Mouse (Mus musculus) lung, embryonic 14.5 days (tissue): ENCODE results near the gene Etnppl. TPM values are rescaled to one million over a fixed set of nuclear protein-coding genes. Genes with fewer than 3 reads are reported as not detected.

Source experiments
- ATAC-seq: fragments of 200-750 bp; cut with Nextera tagmentation; 2 replicates; pipeline ENCODE4 v1.8.0; 2017; ENCODE audit warnings: mild to moderate bottlenecking, moderate TSS enrichment, moderate library complexity; ENCODE audit not compliant: insufficient read depth
- DNase-seq: peaks from one replicate; pipeline ENCODE4 v3.0.0-alpha.2; 2015
- H3K27ac ChIP-seq: fragments of 300-500 bp; sonication (generic); 2 replicates; pipeline ENCODE4 v1.5.1; 2014; ENCODE audit warnings: low read depth, mild to moderate bottlenecking, moderate library complexity
- H3K27me3 ChIP-seq: fragments of 300-500 bp; sonication (generic); 2 replicates; pipeline ENCODE4 v1.6.1; 2014; ENCODE audit warnings: low read length, control low read depth; ENCODE audit not compliant: insufficient read depth
- H3K36me3 ChIP-seq: fragments of 300-500 bp; sonication (generic); 2 replicates; pipeline ENCODE4 v1.6.1; 2014; ENCODE audit warnings: control low read depth; ENCODE audit not compliant: insufficient read depth
- H3K4me1 ChIP-seq: fragments of 300-500 bp; sonication (generic); 2 replicates; pipeline ENCODE4 v1.6.1; 2014; ENCODE audit warnings: antibody characterized with exemption, control low read depth; ENCODE audit not compliant: insufficient read depth
- H3K4me2 ChIP-seq: fragments of 300-500 bp; sonication (generic); 2 replicates; pipeline ENCODE4 v1.6.1; 2014; ENCODE audit warnings: mild to moderate bottlenecking
- H3K4me3 ChIP-seq: fragments of 300-500 bp; sonication (generic); 2 replicates; pipeline ENCODE4 v1.5.1; 2014; ENCODE audit warnings: low read depth, low read length
- H3K9ac ChIP-seq: fragments of 300-500 bp; sonication (generic); 2 replicates; pipeline ENCODE4 v1.6.1; 2014
- H3K9me3 ChIP-seq: fragments of 300-500 bp; sonication (generic); 2 replicates; pipeline ENCODE4 v1.6.1; 2016; ENCODE audit warnings: low read depth, low read length, control low read depth
- CTCF ChIP-seq: IDR thresholded peaks from 2 replicates; pipeline ENCODE4 v1.5.1; 2016; ENCODE audit warnings: antibody characterized with exemption, low read depth
- WGBS: fragments of 180-500 bp; shearing (Covaris S2); extraction: QIAGEN DNeasy Blood & Tissue Kit; methylation state at CpG from one replicate; pipeline ENCODE4 v1.1.7; 2014; 5-methylcytosine and 5-hydroxymethylcytosine counted together
- polyA plus RNA-seq: library from polyadenylated mRNA; unstranded; fragments of >200 nt; fragmentation: Nextera tagmentation; extraction: Ambion mirVana; gene quantifications from 2 replicates; pipeline ENCODE4 v1.2.1, GENCODE M21; 2014

Gene Etnppl
- polyA plus RNA-seq, 1 experiment from 2014 or later, result not detected

GRCm38 (mm10) chr3:130620517-130621146, 3.4 kb downstream of the Etnppl start:
- H3K27me3 ChIP-seq, result no peaks in the 10 kb centered on the region; the same call in 1 of the 2 replicates
- H3K36me3 ChIP-seq, result no peaks in the 10 kb centered on the region
- H3K4me1 ChIP-seq, result no peaks in the 10 kb centered on the region
- H3K27ac ChIP-seq, result no peak overlapping the region
- no peak overlapping the region for H3K4me2 ChIP-seq
- no peaks in the 10 kb centered on the region for H3K9me3 ChIP-seq
- DNase-seq (no peak), ATAC-seq (no peak)
- H3K4me3 ChIP-seq, result no peak overlapping the region
- TF ChIP-seq CTCF, result no peak
- no peak overlapping the region for H3K9ac ChIP-seq
- 68% methylated on average over 12 of the region's 12 CpGs for WGBS

- H3K9me3 ChIP-seq, result peaks cover 3% of the 10 kb centered on the region; the same call in 1 of the 2 replicates
- no peak overlapping the region for H3K9ac ChIP-seq
- H3K4me1 ChIP-seq, result no peaks in the 10 kb centered on the region
- WGBS, result 90% methylated on average over 5 of the region's 5 CpGs
- no peaks in the 10 kb centered on the region for H3K27me3 ChIP-seq
- no peak for DNase-seq
- no peaks in the 10 kb centered on the region for H3K36me3 ChIP-seq
- H3K4me3 ChIP-seq, result no peak overlapping the region
- no peak overlapping the region for H3K4me2 ChIP-seq
- TF ChIP-seq CTCF, result no peak
- H3K27ac ChIP-seq, result no peak overlapping the region
- ATAC-seq, result no peak
These were observed 11.1 kb downstream of the Etnppl start for GRCm38 (mm10) chr3:130628358-130628757.

- DNase-seq (no peak), ATAC-seq (no peak)
- no peak for TF ChIP-seq CTCF
These were observed 16.6 kb downstream of the Etnppl start for GRCm38 (mm10) chr3:130633859-130634258.

DNA sequence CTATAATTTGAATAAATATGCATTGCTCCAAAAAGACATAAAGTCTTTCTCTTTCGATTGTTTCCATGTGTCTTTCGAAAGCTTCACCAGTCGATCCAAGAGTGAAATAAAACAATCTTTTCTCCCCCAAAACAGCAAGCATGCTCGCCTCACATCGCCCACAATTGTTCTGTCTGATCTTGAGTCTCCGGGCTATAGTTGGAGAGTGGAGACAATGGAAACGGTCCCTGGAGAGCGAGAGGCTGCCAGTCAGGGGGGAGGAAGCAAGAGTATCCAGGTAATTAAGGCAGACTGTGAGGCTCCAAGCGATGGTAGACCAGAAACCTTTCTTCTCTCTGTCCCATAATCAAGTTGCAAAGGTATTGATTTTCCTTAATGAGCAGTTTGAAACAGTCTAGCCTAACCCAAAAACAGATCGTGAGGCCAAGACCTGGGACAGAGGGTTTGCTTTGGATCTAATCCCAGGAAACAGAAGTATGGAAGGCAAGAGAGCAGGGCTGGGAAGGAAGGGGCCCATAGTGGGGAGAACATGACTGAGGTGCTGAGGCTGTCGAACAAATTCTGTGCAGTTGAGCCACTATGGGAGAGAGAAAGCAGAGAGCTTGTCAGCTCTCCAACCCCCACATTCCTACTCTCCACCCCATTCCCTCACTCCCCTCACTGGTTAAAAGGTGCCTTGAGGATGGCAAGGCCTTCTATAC, 29.0 kb downstream of the Etnppl start:
- no peaks in the 10 kb centered on the region for H3K9me3 ChIP-seq
- no peaks in the 10 kb centered on the region for H3K27me3 ChIP-seq
- H3K4me3 ChIP-seq, result no peak overlapping the region
- H3K4me2 ChIP-seq, result no peak overlapping the region
- H3K4me1 ChIP-seq, result no peaks in the 10 kb centered on the region
- no peak for ATAC-seq
- no peak overlapping the region for H3K9ac ChIP-seq
- DNase-seq, result no peak
- H3K27ac ChIP-seq, result no peak overlapping the region
- no peak for TF ChIP-seq CTCF
- WGBS, result 79% methylated on average over 11 of the region's 11 CpGs
- H3K36me3 ChIP-seq, result no peaks in the 10 kb centered on the region

More at GRCm38 (mm10) chr3:130633859-130634258, 16.6 kb downstream of the Etnppl start:
- WGBS, result 66% methylated on average over 5 of the region's 5 CpGs
- H3K4me3 ChIP-seq, result no peak overlapping the region
- no peaks in the 10 kb centered on the region for H3K4me1 ChIP-seq
- no peaks in the 10 kb centered on the region for H3K27me3 ChIP-seq
- H3K36me3 ChIP-seq, result no peaks in the 10 kb centered on the region
- H3K4me2 ChIP-seq, result no peak overlapping the region
- no peak overlapping the region for H3K9ac ChIP-seq
- H3K27ac ChIP-seq, result no peak overlapping the region
- no peaks in the 10 kb centered on the region for H3K9me3 ChIP-seq

- WGBS, result 42% methylated on average over 6 of the region's 6 CpGs
- H3K27ac ChIP-seq, result no peak overlapping the region
- no peaks in the 10 kb centered on the region for H3K4me1 ChIP-seq
- no peaks in the 10 kb centered on the region for H3K27me3 ChIP-seq
- ATAC-seq (no peak), DNase-seq (no peak)
- TF ChIP-seq CTCF, result no peak
- H3K9ac ChIP-seq, result no peak overlapping the region
- no peaks in the 10 kb centered on the region for H3K36me3 ChIP-seq
- H3K4me3 ChIP-seq, result no peak overlapping the region
- H3K4me2 ChIP-seq, result no peak overlapping the region
- H3K9me3 ChIP-seq, result no peaks in the 10 kb centered on the region
These were observed 32.3 kb downstream of the Etnppl start for GRCm38 (mm10) chr3:130649569-130649968.

DNA sequence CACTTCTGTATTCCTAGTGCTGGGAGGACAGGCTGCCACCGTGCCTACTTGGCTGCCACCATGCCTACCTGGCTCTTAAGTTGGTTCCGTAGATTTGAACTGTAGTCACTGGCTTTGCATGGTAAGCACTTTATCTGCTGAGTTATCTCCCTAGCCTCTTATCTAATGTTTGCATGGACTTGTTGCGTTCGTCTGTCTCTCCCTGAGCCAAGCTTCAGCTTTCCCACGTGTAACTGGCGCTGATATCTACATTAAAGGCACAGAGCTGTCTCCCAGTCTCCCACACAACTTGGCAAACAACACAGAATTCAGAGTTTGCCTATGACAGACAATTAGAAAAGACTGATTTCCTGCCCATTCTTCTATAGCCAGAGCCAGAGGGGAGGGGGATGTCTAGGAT, 43.4 kb downstream of the Etnppl start:
- TF ChIP-seq CTCF, result no peak
- Histone ChIP-seq H3K36me3 (no peaks in the 10 kb centered on the region), H3K27me3 (no peaks in the 10 kb centered on the region), H3K9me3 (no peaks in the 10 kb centered on the region), H3K4me3 (no peak overlapping the region), H3K27ac (no peak overlapping the region), H3K4me1 (no peaks in the 10 kb centered on the region), H3K9ac (no peak overlapping the region), H3K4me2 (no peak overlapping the region)
- 32% methylated on average over 6 of the region's 6 CpGs for WGBS
- DNase-seq (no peak), ATAC-seq (no peak)

- Histone ChIP-seq H3K4me3 (no peak overlapping the region), H3K4me1 (no peaks in the 10 kb centered on the region), H3K9ac (no peak overlapping the region), H3K36me3 (no peaks in the 10 kb centered on the region), H3K27ac (no peak overlapping the region), H3K27me3 (no peaks in the 10 kb centered on the region), H3K4me2 (no peak overlapping the region), H3K9me3 (no peaks in the 10 kb centered on the region)
- WGBS, result 86% methylated on average over 3 of the region's 3 CpGs
- DNase-seq, result no peak
- no peak for TF ChIP-seq CTCF
- no peak for ATAC-seq
These were observed 45.2 kb downstream of the Etnppl start for GRCm38 (mm10) chr3:130662496-130662895.
